Mouse (Mus musculus): Measurements from ENCODE around the gene Csde1. TPM values are rescaled to one million over a fixed set of nuclear protein-coding genes. Genes with fewer than 3 reads are reported as not detected.
A peak's percentile ranks its signal among the peaks of the same experiment; 100 is the strongest.

Gene Csde1
- polyA plus RNA-seq, 1 experiment, result 110 TPM

DNA sequence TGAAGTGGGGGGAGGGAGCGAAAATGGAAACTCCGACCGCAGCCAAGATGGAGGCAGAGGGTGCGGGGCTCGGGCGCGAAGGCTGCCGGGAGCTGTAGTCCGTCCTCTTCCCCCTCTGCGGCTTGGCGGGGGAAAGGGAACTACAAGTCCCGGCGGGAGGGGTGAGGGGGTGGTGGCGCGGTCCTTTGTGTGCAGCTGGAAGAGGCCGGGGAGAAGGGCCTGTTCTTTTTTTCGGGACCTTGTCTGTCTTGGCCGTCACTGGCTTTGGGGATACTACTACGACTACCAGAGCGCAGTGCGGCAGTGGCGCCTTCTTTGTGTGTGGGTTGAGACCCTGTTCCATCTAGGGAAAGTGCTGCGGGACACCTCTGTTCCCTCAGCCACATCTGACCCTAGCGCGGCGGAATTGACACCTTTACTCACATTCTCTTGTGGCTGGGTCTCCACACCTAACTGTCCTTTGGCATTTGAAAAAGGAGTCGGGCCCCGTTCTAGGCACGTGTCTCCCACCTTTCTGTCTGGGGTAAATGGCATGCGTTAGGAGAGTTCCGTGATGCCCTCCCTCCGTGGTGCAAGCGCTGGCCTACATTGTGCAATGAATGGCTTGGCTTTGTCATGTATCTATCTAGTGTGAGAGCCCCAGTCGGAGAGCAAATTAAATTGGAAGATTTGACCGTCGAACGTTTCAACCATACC, 865 bp downstream of the Csde1 start:
- H3K36me3 ChIP-seq (ENCODE audit: control insufficient read depth, insufficient read depth, low read length), result no peaks in the 10 kb centered on the region
- H3K27ac ChIP-seq (ENCODE audit: control insufficient read depth, insufficient read depth, low read depth, low read length), result peak overlapping the region; percentile 98
- H3K27me3 ChIP-seq (ENCODE audit: control insufficient read depth, insufficient read depth, low read length), result no peaks in the 10 kb centered on the region
- peaks cover 6% of the 10 kb centered on the region for H3K4me1 ChIP-seq (ENCODE audit: control insufficient read depth, insufficient read depth, low read length)
- TF ChIP-seq CTCF (IDR thresholded peaks at IDR 0.05; ENCODE audit: control insufficient read depth, insufficient read depth, insufficient replicate concordance, low read depth, low read length), result no peak
- no peak for TF ChIP-seq POLR2A (IDR thresholded peaks at IDR 0.05; ENCODE audit: control insufficient read depth, low read depth, low read length)
- H3K4me3 ChIP-seq (ENCODE audit: control insufficient read depth, low read depth, low read length), result peak overlapping the region; percentile 98

DNA sequence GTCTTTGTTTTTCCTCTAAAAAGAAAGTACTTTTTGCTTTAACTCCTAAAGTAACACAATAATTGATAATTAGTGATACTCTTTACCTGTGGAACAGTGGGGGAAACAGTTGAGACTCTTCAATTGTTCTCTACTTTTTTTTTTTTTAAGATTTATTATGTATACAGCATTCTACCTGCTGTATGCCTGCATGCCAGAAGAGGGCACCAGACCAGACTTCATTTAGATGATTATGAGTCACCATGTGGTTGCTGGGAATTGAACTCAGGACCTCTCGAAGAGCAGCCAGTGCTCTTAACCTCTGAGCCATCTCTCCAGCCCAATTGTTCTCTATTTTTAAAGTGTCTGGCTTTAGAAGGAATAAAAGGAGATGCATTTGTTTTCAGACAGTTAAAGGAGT, 5.9 kb downstream of the Csde1 start:
- TF ChIP-seq POLR2A (IDR thresholded peaks at IDR 0.05; ENCODE audit: control insufficient read depth, low read depth, low read length) (no peak), CTCF (IDR thresholded peaks at IDR 0.05; ENCODE audit: control insufficient read depth, insufficient read depth, insufficient replicate concordance, low read depth, low read length) (no peak)
- Histone ChIP-seq H3K4me1 (ENCODE audit: control insufficient read depth, insufficient read depth, low read length) (peaks cover 2% of the 10 kb centered on the region), H3K4me3 (ENCODE audit: control insufficient read depth, low read depth, low read length) (no peak overlapping the region), H3K27me3 (ENCODE audit: control insufficient read depth, insufficient read depth, low read length) (no peaks in the 10 kb centered on the region), H3K36me3 (ENCODE audit: control insufficient read depth, insufficient read depth, low read length) (peaks cover 1% of the 10 kb centered on the region; the same call in 1 of the 2 replicates), H3K27ac (ENCODE audit: control insufficient read depth, insufficient read depth, low read depth, low read length) (no peak overlapping the region)

DNA sequence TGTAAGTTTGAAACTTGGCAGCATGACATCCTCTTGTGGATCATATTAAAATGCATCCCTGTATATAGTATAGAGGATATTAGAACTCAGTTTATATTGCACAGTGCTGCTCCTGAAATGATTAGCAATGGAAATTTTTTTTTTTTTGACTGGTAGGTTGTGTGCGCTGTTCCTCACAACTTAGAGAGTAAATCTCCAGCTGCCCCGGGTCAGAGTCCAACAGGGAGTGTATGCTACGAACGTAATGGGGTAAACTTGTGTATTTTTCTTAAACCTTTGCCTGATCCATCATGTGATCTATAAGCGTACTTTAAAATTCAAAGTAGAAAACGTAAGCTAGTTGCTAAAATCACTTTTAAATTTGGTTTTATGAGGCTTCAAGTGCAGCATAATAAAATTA, 20.1 kb downstream of the Csde1 start:
- Histone ChIP-seq H3K4me3 (ENCODE audit: control insufficient read depth, low read depth, low read length) (no peak overlapping the region), H3K36me3 (ENCODE audit: control insufficient read depth, insufficient read depth, low read length) (peaks cover 1% of the 10 kb centered on the region; the same call in 1 of the 2 replicates), H3K4me1 (ENCODE audit: control insufficient read depth, insufficient read depth, low read length) (no peaks in the 10 kb centered on the region), H3K27ac (ENCODE audit: control insufficient read depth, insufficient read depth, low read depth, low read length) (no peak overlapping the region), H3K27me3 (ENCODE audit: control insufficient read depth, insufficient read depth, low read length) (no peaks in the 10 kb centered on the region)
- TF ChIP-seq CTCF (IDR thresholded peaks at IDR 0.05; ENCODE audit: control insufficient read depth, insufficient read depth, insufficient replicate concordance, low read depth, low read length) (no peak), POLR2A (IDR thresholded peaks at IDR 0.05; ENCODE audit: control insufficient read depth, low read depth, low read length) (no peak)

DNA sequence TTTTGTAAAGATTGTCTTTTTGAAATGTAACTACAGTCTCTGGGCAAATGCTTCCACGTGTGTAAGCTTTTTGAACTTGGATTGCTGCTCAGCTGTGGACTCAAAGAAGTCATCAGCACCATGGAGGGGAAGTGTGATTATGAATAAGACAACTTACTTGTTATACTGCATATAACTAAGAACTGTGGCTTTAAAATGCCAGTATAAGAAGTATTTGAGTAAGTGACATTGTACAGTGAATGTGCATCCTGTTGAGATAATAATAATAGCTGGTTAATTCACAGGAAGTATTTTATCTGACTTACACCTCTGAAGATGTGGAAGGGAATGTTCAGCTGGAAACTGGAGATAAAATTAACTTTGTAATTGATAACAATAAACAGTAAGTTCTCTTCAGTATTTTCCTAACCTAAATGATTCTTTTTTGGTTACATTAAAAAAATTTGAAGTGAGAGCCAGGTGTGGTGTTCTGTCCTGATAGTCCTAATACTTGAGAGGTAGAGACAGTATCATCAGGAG, 20.7 kb downstream of the Csde1 start:
- no peak overlapping the region for H3K27ac ChIP-seq (ENCODE audit: control insufficient read depth, insufficient read depth, low read depth, low read length)
- no peaks in the 10 kb centered on the region for H3K27me3 ChIP-seq (ENCODE audit: control insufficient read depth, insufficient read depth, low read length)
- H3K4me1 ChIP-seq (ENCODE audit: control insufficient read depth, insufficient read depth, low read length), result no peaks in the 10 kb centered on the region
- H3K36me3 ChIP-seq (ENCODE audit: control insufficient read depth, insufficient read depth, low read length), result peaks cover 1% of the 10 kb centered on the region; the same call in 1 of the 2 replicates
- TF ChIP-seq POLR2A (IDR thresholded peaks at IDR 0.05; ENCODE audit: control insufficient read depth, low read depth, low read length) (no peak), CTCF (IDR thresholded peaks at IDR 0.05; ENCODE audit: control insufficient read depth, insufficient read depth, insufficient replicate concordance, low read depth, low read length) (no peak)
- H3K4me3 ChIP-seq (ENCODE audit: control insufficient read depth, low read depth, low read length), result no peak overlapping the region

DNA sequence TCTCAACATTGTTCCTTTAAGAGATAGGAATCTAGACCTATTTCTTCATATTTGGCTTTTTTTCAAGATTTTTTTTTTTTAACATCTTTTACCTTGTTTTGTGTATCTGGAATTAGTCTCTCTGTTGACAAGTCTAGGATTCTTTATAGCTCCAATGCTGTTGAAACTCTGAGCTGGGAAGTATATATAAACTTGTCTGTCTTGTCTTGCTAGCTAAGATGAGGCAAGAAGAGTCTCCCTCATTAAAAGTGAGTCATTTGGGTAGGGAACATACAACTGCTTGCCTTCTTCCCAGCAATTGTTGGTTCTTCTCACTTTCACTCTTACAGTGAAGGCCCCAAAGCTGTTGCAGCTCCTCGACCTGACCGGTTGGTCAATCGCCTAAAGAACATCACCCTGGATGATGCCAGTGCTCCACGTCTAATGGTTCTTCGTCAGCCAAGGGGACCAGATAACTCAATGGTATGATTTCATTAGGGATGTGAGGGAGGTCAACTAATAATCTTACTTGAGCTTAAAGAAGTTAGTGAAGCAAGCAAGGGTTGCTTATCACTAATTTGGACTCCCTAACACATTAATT, 35.9 kb downstream of the Csde1 start:
- Histone ChIP-seq H3K4me3 (ENCODE audit: control insufficient read depth, low read depth, low read length) (no peak overlapping the region), H3K27me3 (ENCODE audit: control insufficient read depth, insufficient read depth, low read length) (no peaks in the 10 kb centered on the region), H3K36me3 (ENCODE audit: control insufficient read depth, insufficient read depth, low read length) (peaks cover 2% of the 10 kb centered on the region; the same call in 1 of the 2 replicates), H3K27ac (ENCODE audit: control insufficient read depth, insufficient read depth, low read depth, low read length) (no peak overlapping the region), H3K4me1 (ENCODE audit: control insufficient read depth, insufficient read depth, low read length) (peaks cover 4% of the 10 kb centered on the region)
- no peak for TF ChIP-seq POLR2A (IDR thresholded peaks at IDR 0.05; ENCODE audit: control insufficient read depth, low read depth, low read length)
- TF ChIP-seq CTCF (IDR thresholded peaks at IDR 0.05; ENCODE audit: control insufficient read depth, insufficient read depth, insufficient replicate concordance, low read depth, low read length), result no peak

DNA sequence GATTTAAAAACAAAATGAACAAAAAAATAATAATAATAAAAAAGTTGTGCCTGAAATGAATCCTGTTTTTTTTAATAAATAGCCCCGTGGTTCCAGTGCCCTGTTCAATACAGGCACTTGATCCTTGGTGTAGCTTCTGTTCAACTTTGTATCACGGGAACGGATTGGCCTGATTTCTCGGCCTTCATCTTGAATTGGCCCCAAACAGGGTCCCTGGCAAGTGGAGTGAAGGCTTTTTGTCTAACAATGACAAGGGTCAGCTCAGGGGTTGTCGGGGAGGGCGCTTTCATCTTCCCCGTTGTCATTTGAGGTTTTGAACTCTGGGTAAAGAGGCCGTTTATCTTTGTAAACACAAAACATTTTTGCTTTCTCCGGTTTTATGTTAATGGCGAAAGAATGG, 37.5 kb downstream of the Csde1 start:
- Histone ChIP-seq H3K36me3 (ENCODE audit: control insufficient read depth, insufficient read depth, low read length) (peaks cover 2% of the 10 kb centered on the region; the same call in 1 of the 2 replicates), H3K27ac (ENCODE audit: control insufficient read depth, insufficient read depth, low read depth, low read length) (peak overlapping the region; percentile 58), H3K4me3 (ENCODE audit: control insufficient read depth, low read depth, low read length) (peak overlapping the region; percentile 98), H3K27me3 (ENCODE audit: control insufficient read depth, insufficient read depth, low read length) (no peaks in the 10 kb centered on the region), H3K4me1 (ENCODE audit: control insufficient read depth, insufficient read depth, low read length) (peaks cover 4% of the 10 kb centered on the region)
- TF ChIP-seq CTCF (IDR thresholded peaks at IDR 0.05; ENCODE audit: control insufficient read depth, insufficient read depth, insufficient replicate concordance, low read depth, low read length) (no peak), POLR2A (IDR thresholded peaks at IDR 0.05; ENCODE audit: control insufficient read depth, low read depth, low read length) (no peak)

Data from testis, adult 2 months (tissue).